Mouse (Mus musculus) testis, adult 2 months (tissue): ENCODE measurements around the gene Myoz1.

Source experiments
- CTCF ChIP-seq: fragments of 200-500 bp; IDR thresholded peaks from 2 replicates; pipeline ENCODE4 v1.5.1; 2012; ENCODE audit warnings: low read depth, mild to moderate bottlenecking, inconsistent platforms, low read length, moderate library complexity; ENCODE audit not compliant: control insufficient read depth, insufficient read depth, insufficient replicate concordance
- POLR2A ChIP-seq: fragments of 200-500 bp; IDR thresholded peaks from 2 replicates; pipeline ENCODE4 v1.6.1; 2012; ENCODE audit warnings: low read depth, mild to moderate bottlenecking, inconsistent platforms, low read length, moderate library complexity; ENCODE audit not compliant: control insufficient read depth

DNA sequence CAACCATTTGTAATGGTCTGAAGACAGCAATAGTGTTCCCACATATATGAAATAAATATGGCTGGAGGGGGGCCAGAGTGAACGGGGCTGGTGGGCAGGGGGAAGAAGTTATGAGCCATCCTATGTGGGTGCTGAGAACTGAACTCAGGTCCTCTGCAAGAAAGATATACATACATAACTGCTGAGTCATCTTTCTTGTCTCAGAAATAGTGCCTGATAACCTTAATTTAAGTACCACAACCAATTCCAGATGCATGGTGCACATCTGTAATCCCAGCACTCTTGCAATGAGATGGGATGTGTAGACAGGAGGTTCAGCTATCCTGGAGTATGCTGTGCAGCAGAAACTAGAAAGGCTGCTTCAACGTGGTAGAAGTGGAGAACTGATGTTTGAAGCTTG lies 25.4 kb upstream of the Myoz1 start:
- TF ChIP-seq CTCF (no peak), POLR2A (no peak)
